Mouse (Mus musculus): ENCODE data around the gene Sort1.

- TF ChIP-seq CTCF (IDR thresholded peaks at IDR 0.05; ENCODE audit: insufficient read depth, low read depth, low read length) (no peak), POLR2A (IDR thresholded peaks at IDR 0.05; ENCODE audit: insufficient read depth, low read depth, low read length) (no peak)
Measured at GRCm38 (mm10) chr3:108327916-108328315, 44.0 kb downstream of the Sort1 start.

All from olfactory bulb, adult 2 months (tissue).